Mouse (Mus musculus) right cerebral cortex, postnatal 10 days (tissue): ENCODE results near the gene Slco2a1.
A peak's percentile ranks its signal among the peaks of the same experiment; 100 is the strongest.

Source experiments
- DNase-seq, 2 experiments: peaks; one replicate each; pipeline ENCODE4 v3.0.0; 2021; ENCODE audit warnings: low spot score in 2 of 2

Slco2a1 gene

DNA sequence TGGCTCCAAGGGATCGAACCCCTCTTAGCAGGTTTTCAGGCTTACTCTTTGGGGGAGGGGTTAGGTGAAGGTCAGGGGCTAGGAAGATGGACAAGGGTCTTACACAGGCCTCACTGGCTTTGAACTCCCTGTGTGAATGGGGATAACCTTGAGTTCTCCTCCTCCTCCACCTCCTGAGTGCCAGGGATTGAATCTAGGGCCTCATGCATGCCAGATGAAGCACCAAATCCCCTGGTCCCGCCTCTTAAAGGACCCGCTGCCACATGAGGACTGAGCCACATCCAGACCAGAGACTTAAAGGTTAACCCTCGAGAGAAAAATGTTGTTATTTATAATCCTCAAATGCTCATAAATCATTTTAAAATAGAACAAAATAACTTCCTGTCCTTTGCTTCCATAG is 128.4 kb downstream of the Slco2a1 start:
- DNase-seq: peak in 1 of 2 experiments; percentile 30

DNA sequence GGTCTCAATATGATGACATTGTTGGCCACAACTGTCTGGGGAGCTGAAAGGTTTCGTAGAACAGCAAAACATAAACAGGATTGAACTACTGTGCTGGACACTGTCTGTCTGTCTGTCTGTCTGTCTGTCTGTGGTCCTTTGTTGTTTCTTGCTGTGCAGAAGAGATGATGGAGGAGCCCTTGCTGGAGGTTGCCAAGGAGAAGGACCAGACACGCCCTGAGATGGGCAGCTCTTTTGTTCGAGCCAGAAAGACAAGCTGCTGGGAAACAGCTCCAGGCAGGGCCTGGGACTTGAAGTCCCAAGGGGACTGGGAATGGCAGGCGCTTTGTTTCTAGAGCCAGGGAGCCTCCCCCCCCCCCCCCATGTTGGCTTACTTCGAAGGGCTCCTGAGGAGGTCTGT is 129.0 kb downstream of the Slco2a1 start:
- no peak for DNase-seq

DNA sequence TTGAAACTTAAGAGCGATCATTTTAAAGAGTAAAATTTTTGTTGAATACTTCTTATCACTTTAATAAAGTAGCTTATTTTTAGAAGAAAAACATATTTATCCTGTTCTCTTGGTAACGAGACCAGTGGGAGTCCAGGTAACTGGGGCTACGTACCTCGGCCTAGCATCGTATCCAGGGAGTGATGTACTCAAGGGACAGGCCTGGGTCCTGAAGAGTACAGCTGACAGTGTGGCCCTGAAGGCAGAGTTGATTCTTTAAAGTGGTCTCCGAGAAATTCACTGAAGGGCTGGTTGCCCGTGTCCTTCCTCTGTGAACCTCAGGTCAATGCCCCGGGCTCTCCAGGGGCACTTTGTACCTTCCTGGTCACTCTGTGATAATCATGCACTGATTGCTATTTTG is 129.4 kb downstream of the Slco2a1 start:
- DNase-seq: no peak

DNA sequence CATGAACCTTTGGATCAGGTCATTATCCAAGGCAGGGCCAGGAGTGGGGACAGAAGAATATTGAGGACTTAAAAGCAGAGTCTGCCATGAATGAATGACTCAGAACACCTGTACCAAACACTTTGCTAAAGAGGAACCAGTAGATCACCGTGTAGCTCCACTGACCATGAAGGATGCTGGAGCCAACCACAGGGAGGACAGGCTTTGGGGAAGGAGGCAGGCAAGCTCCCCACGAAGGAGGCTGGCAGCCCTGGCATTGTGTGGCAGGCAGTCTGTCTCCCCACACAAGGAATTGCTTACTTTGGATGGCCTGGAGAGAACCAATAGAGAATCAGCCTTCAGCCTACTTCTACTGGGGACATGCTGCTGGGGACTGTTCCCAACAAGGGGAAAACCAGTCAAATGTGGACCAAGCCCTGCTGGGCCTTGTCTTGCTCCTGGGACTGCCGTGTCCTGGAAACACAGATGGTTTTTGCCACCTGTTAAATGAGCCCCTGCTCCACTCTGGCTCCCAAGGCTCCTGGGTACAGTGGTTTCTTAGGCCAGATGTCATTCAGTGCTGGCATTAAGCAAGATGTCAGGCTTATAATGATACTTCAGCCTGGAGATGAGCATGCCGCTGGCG is 130.3 kb downstream of the Slco2a1 start:
- no peak for DNase-seq

DNA sequence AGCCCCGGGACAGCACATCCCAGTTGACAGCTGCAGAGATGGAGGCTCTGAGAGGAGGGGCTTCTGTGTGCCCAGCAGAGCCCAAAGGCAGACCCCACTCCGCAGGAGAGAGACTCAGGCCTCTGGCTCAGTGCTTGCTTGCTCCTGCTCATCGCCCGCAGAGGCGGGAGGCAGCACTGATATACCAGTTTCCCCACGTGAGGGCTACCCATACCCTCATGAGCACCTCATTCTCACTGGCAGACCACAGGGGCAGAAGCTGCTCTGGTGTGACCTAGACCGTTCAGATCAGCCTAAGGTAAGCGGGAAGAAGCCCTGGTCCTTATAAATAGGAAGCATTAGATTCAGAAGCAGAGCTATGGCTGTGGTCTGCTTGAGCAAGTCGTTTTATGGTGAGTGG is 131.3 kb downstream of the Slco2a1 start:
- no peak for DNase-seq

- DNase-seq: peak in 1 of 2 experiments; percentile 29
Observed at GRCm38 (mm10) chr9:103120231-103120630, 131.7 kb downstream of the Slco2a1 start.

GRCm38 (mm10) chr9:103121546-103121945 is 133.0 kb downstream of the Slco2a1 start:
- DNase-seq: peak in 1 of 2 experiments; percentile 18

GRCm38 (mm10) chr9:103124746-103125145 is 136.2 kb downstream of the Slco2a1 start:
- DNase-seq: no peak

DNA sequence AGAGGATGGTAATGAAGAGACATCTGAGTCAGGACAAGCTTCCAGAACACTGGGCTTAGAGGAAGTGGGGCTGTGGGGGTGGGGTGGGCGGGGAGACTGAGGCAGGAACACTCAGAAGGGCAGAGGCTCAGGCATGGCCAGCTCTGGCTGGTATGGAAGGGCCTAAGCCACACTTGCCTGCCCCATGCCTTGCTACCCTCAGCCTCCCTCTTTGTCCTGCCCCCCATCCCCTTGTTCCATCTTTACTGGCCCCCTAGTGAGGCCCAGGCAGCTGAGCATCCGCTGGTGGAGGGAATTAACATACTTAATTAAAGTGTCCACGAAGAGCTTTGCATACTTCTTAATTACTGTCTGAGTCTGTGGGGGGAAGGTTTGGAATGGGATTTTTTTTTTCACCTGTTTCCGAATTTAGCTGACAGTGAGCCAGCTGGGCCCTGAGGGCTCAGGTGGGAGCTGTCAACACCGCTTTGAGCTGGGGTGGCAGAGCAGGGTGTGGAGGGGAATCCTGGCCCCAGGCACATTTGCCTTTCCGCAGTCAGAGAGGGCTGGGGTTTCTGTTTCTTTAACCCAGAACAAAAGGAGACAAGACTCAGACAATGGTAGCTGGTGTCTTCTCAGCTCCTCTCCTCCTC is 145.1 kb downstream of the Slco2a1 start:
- no peak for DNase-seq

- no peak for DNase-seq
Observed at GRCm38 (mm10) chr9:103134450-103135030, 146.0 kb downstream of the Slco2a1 start.

DNA sequence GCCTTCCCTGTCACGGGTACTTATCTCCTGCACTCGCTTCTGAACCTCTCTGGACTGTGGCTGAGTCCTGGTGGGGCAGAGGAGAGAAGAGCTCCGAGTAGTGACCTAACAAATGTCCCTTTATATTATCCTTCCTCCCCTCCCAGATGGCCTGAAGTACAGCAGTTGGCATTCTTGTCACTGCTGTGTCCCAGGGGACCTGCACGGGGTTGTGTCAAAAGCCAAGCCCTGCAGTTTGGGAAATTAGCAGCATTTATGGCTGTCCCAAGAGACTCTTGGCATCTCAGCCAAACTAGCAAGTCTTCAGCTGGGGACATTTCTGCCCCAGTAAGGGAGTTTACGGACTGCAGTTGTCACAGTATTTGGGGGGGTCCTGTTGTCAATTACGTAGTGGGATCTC is 151.0 kb downstream of the Slco2a1 start:
- no peak for DNase-seq

GRCm38 (mm10) chr9:103140384-103140783 is 151.9 kb downstream of the Slco2a1 start:
- DNase-seq: no peak

DNA sequence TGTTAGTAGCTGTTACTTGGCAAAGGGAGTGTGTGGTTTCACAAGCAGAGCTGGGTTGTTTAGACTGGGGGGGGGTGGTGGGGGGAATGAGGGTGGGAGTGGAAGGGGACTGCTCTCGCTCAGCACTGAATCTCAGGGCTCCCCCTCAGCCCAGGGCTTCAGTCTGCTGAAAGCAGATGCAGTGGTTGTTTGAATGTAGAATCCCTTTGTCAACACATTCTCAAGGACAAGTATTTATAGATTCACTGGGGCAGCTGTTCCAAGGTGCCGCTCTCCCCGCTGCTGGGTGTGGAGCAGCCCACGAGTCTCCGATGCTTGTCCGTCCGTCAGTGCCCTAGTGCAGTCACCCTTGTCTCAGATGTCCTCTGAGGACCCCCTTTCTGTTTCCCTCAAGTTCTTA is 152.8 kb downstream of the Slco2a1 start:
- DNase-seq: no peak

- DNase-seq: no peak
Observed at GRCm38 (mm10) chr9:103143881-103144280, 155.4 kb downstream of the Slco2a1 start.

- DNase-seq: no peak
Observed at GRCm38 (mm10) chr9:103145351-103145750, 156.8 kb downstream of the Slco2a1 start.
